Mouse (Mus musculus) testis, adult 2 months (tissue): ENCODE measurements around the gene Gm37240.

Experiments
- CTCF ChIP-seq: fragments of 200-500 bp; IDR thresholded peaks from 2 replicates; pipeline ENCODE4 v1.5.1; 2012; ENCODE audit warnings: low read depth, mild to moderate bottlenecking, inconsistent platforms, low read length, moderate library complexity; ENCODE audit not compliant: control insufficient read depth, insufficient read depth, insufficient replicate concordance
- POLR2A ChIP-seq: fragments of 200-500 bp; IDR thresholded peaks from 2 replicates; pipeline ENCODE4 v1.6.1; 2012; ENCODE audit warnings: low read depth, mild to moderate bottlenecking, inconsistent platforms, low read length, moderate library complexity; ENCODE audit not compliant: control insufficient read depth

GRCm38 (mm10) chr3:84842793-84843192 is 1044.5 kb downstream of the Gm37240 start:
- TF ChIP-seq POLR2A (no peak), CTCF (no peak)
